Mouse (Mus musculus) CD4-positive, CD25-positive, alpha-beta regulatory T cell, adult 4 months (primary cell): Measurements from ENCODE around the gene Tagln3. TPM values are rescaled to one million over a fixed set of nuclear protein-coding genes. Genes with fewer than 3 reads are reported as not detected.

Experiments
- polyA plus RNA-seq, 2 experiments: library from polyadenylated mRNA; unstranded; fragments of 100-300 nt; shearing (Covaris generic); gene quantifications; one replicate each; pipeline ENCODE4 v1.2.1; 2017

Gene Tagln3
- polyA plus RNA-seq, 2 experiments from 2014 or later: not detected

Other genes with a start within 250 kb of the Tagln3 start
- gene Gm609, start 231.6 kb downstream of the Tagln3 start, polyA plus RNA-seq: under 1 TPM in 1 of 2 experiments, not detected in 1; 0.19 TPM
- not detected for gene Gm17783, start 192.6 kb downstream of the Tagln3 start, polyA plus RNA-seq
- not detected for gene Slc9c1, start 189.3 kb downstream of the Tagln3 start, polyA plus RNA-seq
- under 1 TPM in 1 of 2 experiments, not detected in 1; 0.62 TPM for gene Gcsam, start 114.2 kb downstream of the Tagln3 start, polyA plus RNA-seq
- under 1 TPM in 1 of 2 experiments, not detected in 1; 0.28 TPM for gene BC016579, start 70.5 kb downstream of the Tagln3 start, polyA plus RNA-seq
- gene Tmprss7, start 30.9 kb downstream of the Tagln3 start, polyA plus RNA-seq: not detected
- gene Abhd10, start 18.3 kb upstream of the Tagln3 start, polyA plus RNA-seq: 10 to 100 TPM; 19.1 to 29.5 TPM
- gene Phldb2, start 229.0 kb upstream of the Tagln3 start, polyA plus RNA-seq: under 1 TPM in 1 of 2 experiments, not detected in 1; 0.17 TPM